In genomic region chr12:117781360-117781759, GRCm38 (mm10) we compare ENCODE assay signal across 15 mouse cellular contexts.
"Had no signal": no experiment of that assay in that cellular context is flagged by ENCODE, and none has a peak within 500 bp of the region (broad histone marks: within the 10 kb centered on the region; RNA-seq: fewer than 3 reads in every experiment).

No protein-coding gene starts in this region.

- H3K9ac ChIP-seq: lung, embryonic 14.5 days; midbrain, embryonic 15.5 days; neural tube, embryonic 12.5 days; stomach, embryonic 15.5 days had no signal

- H3K4me3 ChIP-seq: limb, embryonic 10.5 days; megakaryocyte, embryonic 14.5 days; midbrain, embryonic 15.5 days; neural tube, embryonic 12.5 days; stomach, embryonic 15.5 days had no signal

- H3K36me3 ChIP-seq: limb, embryonic 10.5 days; midbrain, embryonic 15.5 days; neural tube, embryonic 12.5 days; stomach, embryonic 15.5 days had no signal

- ATAC-seq: hindbrain, postnatal 0 days; midbrain, embryonic 15.5 days had no signal

- H3K27me3 ChIP-seq: megakaryocyte, embryonic 14.5 days; stomach, embryonic 15.5 days had no signal

- H3K9me3 ChIP-seq: limb, embryonic 10.5 days; megakaryocyte, embryonic 14.5 days; midbrain, embryonic 15.5 days; neural tube, embryonic 12.5 days; stomach, embryonic 15.5 days had no signal

- H3K27ac ChIP-seq: hindbrain, postnatal 0 days; limb, embryonic 10.5 days; macrophage; midbrain, embryonic 15.5 days; neural tube, embryonic 12.5 days; stomach, embryonic 15.5 days had no signal

- H3K4me1 ChIP-seq: limb, embryonic 10.5 days; megakaryocyte, embryonic 14.5 days; midbrain, embryonic 15.5 days; neural tube, embryonic 12.5 days; stomach, embryonic 15.5 days had no signal

- DNase-seq: kidney, adult 8-10 months; kidney, postnatal 25 days; lung, embryonic 14.5 days; lung, postnatal 10 days; right cerebral cortex, postnatal 14 days; thymus, adult 2 months; thymus, postnatal 36 days had no signal

- H3K4me2 ChIP-seq: lung, embryonic 14.5 days; midbrain, embryonic 11.5 days; midbrain, embryonic 15.5 days; neural tube, embryonic 12.5 days; stomach, embryonic 15.5 days had no signal
